Mouse (Mus musculus) spleen, adult 2 months (tissue): Measurements from ENCODE around the gene Txn2.

Experiments
- CTCF ChIP-seq: fragments of 200-500 bp; IDR thresholded peaks from 2 replicates; pipeline ENCODE4 v1.5.1; 2011; ENCODE audit warnings: mild to moderate bottlenecking, inconsistent platforms; ENCODE audit not compliant: insufficient read depth, insufficient read length, insufficient replicate concordance; ENCODE audit errors: extremely low read depth
- POLR2A ChIP-seq: fragments of 200-500 bp; IDR thresholded peaks from 2 replicates; pipeline ENCODE4 v1.6.1; 2011; ENCODE audit warnings: low read depth, low read length, inconsistent platforms

- TF ChIP-seq POLR2A: no peak
- no peak for TF ChIP-seq CTCF
Observed at GRCm38 (mm10) chr15:77954362-77954761, 25.6 kb upstream of the Txn2 start.
